Mouse (Mus musculus): ENCODE measurements at regions not wholly inside any gene's neighbourhood (a gene's known extent, or its start where the extent isn't known, plus 50 kb on each side); places are given as distances from the start of the nearest gene placed in this dataset.

DNA sequence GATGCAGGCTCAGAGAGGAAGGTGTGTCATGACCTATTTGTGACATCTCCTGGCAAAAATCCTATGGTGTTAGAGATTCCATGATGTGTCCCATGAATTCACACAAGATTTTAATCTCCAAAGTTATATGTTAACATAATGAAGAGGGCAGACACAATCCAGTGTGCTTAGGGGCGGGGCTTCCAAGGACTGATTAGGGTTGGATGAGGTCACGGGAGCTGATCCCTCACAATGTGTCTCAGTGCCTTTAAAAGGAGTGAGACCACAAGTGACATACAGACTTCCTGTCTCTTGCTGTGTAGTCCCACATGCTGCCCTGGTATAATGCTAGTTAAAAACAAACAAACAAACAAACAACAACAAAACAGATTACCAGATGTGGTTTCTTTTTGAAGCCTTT is 546.5 kb upstream of the Gm26657 start:
- H3K27me3 ChIP-seq, result no peaks in the 10 kb centered on the region
- H3K9ac ChIP-seq (replicated peaks), result no peak overlapping the region
- H3K36me3 ChIP-seq, result no peaks in the 10 kb centered on the region
- H3K27ac ChIP-seq, result no peak overlapping the region
- 61% methylated on average over 2 of the region's 2 CpGs for WGBS
- H3K4me1 ChIP-seq (replicated peaks), result no peaks in the 10 kb centered on the region
- no peak for ATAC-seq
- no peak overlapping the region for H3K4me2 ChIP-seq (replicated peaks)
- H3K4me3 ChIP-seq (replicated peaks), result no peak overlapping the region
- H3K9me3 ChIP-seq, result no peaks in the 10 kb centered on the region

DNA sequence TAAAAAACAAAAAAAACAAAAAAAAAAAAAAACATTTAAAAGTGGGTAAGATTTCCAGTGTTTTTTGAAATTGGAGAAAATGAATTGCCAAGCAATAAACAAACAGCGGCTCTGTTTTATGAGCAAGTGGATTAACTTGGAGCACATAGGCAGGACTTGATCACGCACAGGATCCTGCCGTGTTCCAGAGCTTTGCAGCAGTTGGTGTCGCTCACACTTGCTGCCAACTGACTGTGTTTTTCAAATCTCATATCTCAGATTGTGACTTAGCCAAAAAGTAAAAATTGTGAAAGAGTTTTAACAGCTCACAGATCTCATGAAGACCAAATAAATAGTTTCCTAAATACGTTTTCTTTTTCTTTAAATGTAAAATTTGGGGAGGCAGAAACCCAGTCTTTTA is 547.4 kb upstream of the Gm26657 start:
- Histone ChIP-seq H3K4me2 (replicated peaks) (no peak overlapping the region), H3K36me3 (no peaks in the 10 kb centered on the region), H3K9ac (replicated peaks) (no peak overlapping the region), H3K27ac (no peak overlapping the region), H3K4me3 (replicated peaks) (no peak overlapping the region), H3K9me3 (no peaks in the 10 kb centered on the region), H3K27me3 (no peaks in the 10 kb centered on the region), H3K4me1 (replicated peaks) (no peaks in the 10 kb centered on the region)
- WGBS, result 90% methylated on average over 5 of the region's 5 CpGs
- no peak for ATAC-seq

DNA sequence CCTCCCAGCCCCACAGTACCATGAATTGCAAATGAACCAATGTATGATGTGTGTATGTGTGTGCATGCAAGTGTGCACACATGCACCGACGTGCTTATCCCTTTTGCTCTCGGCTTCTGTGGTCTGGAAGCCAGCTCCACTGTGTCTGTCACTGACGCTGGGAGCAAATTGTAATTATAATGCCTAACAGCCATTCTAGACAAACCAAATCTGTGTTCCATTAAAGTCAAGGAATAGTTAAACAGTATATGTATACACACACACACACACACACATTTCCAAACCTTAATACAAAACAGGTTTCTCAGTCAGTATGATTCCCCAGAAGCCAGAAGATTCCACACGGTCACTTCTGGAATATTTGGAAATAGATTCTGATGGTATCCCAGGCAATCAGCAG is 560.3 kb upstream of the Gm26657 start:
- Histone ChIP-seq H3K9me3 (no peaks in the 10 kb centered on the region), H3K4me2 (replicated peaks) (no peak overlapping the region), H3K36me3 (no peaks in the 10 kb centered on the region), H3K27ac (no peak overlapping the region), H3K27me3 (no peaks in the 10 kb centered on the region), H3K9ac (replicated peaks) (no peak overlapping the region), H3K4me1 (replicated peaks) (peaks cover 10% of the 10 kb centered on the region), H3K4me3 (replicated peaks) (no peak overlapping the region)
- no peak for ATAC-seq
- WGBS, result 73% methylated on average over 5 of the region's 5 CpGs

DNA sequence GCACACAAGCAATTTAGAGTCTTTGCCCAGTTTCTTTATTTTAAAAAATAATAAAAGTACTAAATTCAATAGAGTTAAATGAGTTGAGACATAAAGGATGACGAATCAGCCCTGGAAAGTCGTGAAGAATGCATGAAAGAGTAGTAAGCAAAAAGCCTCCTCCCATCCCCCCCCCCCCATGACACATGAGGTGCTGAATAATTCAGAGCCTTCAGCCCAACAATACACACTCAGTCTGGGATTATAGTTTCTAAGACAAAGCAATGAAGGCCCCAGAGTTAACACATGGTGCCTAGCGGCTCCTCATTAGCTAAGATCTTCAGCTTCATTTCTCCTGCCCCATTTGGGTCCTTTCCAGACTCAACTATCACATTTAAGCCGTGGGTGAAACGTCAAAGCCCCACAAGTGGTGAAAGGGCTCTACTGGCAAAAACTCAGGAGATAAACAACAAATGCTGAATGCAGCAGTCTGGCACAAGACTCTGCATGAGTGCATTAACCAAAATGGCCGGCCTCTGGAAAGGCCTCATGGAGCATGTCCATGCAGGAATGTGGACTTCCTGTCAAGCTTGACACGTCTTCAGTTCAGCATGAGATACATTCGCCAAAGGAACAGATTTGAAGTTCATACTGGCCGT is 560.9 kb upstream of the Gm26657 start:
- Histone ChIP-seq H3K9ac (replicated peaks) (no peak overlapping the region), H3K27me3 (no peaks in the 10 kb centered on the region), H3K4me3 (replicated peaks) (no peak overlapping the region), H3K27ac (peak overlapping the region; percentile 25; the same call in 1 of the 2 replicates), H3K4me1 (replicated peaks) (peaks cover 10% of the 10 kb centered on the region), H3K9me3 (no peaks in the 10 kb centered on the region), H3K36me3 (no peaks in the 10 kb centered on the region), H3K4me2 (replicated peaks) (no peak overlapping the region)
- WGBS, result 47% methylated on average over 9 of the region's 9 CpGs
- peak; percentile 72 for ATAC-seq

DNA sequence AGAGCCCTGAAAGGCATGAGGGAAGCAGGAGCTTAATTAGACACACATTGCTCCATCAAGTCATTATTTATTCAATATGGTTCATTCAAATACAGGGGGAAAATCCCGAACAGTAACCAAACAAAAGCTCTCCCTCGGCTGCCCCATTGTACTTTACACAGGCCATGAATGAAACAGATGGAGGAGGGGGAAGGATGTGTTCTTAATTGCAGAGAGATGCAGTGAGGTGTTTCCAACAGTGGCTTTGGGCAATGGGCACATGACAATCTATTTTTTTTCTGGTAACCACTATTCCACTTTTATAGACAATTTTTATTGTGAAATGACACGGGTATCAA is 578.6 kb upstream of the Gm26657 start:
- no peak overlapping the region for H3K4me2 ChIP-seq (replicated peaks)
- H3K4me3 ChIP-seq (replicated peaks), result no peak overlapping the region
- H3K9me3 ChIP-seq, result no peaks in the 10 kb centered on the region
- peak overlapping the region; percentile 74 for H3K27ac ChIP-seq
- H3K36me3 ChIP-seq, result no peaks in the 10 kb centered on the region
- ATAC-seq, result peak; percentile 88
- H3K4me1 ChIP-seq (replicated peaks), result peaks cover 11% of the 10 kb centered on the region
- 37% methylated on average over 3 of the region's 3 CpGs for WGBS
- H3K9ac ChIP-seq (replicated peaks), result no peak overlapping the region
- no peaks in the 10 kb centered on the region for H3K27me3 ChIP-seq

DNA sequence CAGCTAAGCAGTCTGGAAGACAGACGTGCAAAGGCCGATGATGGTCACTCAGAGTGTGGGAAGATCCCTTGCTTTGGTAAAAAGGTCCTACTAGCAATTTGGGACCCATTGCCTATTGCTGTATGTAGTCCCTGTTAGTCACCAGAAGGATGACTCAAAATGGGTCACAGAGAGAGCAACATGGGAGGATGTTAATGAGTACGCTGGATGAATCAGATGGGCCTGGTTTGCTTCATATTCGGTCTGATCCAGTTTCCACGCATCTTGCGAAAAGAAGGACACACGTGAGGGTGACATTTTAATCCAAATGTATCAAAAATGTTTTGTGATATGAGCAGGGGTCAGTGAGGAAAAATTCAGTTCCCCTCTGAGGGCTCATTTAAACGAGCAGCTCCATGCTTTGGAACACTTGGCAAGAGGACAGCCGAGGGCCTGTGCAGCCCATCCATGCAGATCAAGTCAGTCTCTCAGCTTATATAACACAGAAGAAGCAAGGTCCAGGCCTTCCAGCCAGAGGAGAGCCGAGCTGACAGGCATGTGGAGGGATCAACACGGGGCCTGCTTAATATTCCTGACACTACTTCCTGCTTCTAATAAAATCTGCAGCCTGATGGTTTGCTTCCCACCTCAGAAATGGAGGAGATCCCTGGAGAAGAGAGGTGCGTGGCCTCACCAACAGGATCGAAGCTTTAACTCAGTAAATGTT is 579.2 kb upstream of the Gm26657 start:
- Histone ChIP-seq H3K36me3 (no peaks in the 10 kb centered on the region), H3K4me1 (replicated peaks) (peaks cover 11% of the 10 kb centered on the region), H3K4me3 (replicated peaks) (no peak overlapping the region), H3K27me3 (no peaks in the 10 kb centered on the region), H3K9ac (replicated peaks) (no peak overlapping the region), H3K4me2 (replicated peaks) (no peak overlapping the region), H3K9me3 (no peaks in the 10 kb centered on the region), H3K27ac (peak overlapping the region; percentile 74)
- ATAC-seq, result peak; percentile 93
- 52% methylated on average over 13 of the region's 13 CpGs for WGBS

DNA sequence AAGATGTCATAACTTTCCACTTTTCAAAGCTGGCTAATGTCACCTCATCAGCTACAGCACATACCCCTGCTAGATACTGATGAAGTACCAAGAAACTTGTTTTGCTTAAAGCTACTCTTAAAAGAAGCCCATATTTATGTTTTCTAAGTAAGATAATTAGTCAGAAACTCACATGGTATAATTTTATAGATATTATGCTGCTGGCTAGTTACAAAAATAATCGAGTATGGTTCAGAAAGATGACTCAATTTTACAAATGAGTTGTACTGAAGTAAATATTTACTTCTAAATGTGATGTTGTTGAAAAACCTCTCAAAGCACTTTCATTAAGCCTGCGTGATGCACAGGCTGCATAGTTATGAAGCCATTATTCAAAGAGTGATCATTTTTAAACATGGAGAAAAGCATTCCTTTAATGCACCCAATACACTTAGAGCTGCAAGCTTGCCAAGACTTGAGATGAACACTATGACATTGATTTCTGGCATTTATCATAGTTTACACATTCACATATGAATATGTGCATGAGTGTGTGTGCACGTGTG is 582.3 kb upstream of the Gm26657 start:
- Histone ChIP-seq H3K27ac (no peak overlapping the region), H3K4me1 (replicated peaks) (peaks cover 11% of the 10 kb centered on the region), H3K36me3 (no peaks in the 10 kb centered on the region), H3K4me3 (replicated peaks) (no peak overlapping the region), H3K9me3 (no peaks in the 10 kb centered on the region), H3K4me2 (replicated peaks) (no peak overlapping the region), H3K27me3 (no peaks in the 10 kb centered on the region), H3K9ac (replicated peaks) (no peak overlapping the region)
- WGBS, result 85% methylated on average over 3 of the region's 3 CpGs
- ATAC-seq, result no peak

DNA sequence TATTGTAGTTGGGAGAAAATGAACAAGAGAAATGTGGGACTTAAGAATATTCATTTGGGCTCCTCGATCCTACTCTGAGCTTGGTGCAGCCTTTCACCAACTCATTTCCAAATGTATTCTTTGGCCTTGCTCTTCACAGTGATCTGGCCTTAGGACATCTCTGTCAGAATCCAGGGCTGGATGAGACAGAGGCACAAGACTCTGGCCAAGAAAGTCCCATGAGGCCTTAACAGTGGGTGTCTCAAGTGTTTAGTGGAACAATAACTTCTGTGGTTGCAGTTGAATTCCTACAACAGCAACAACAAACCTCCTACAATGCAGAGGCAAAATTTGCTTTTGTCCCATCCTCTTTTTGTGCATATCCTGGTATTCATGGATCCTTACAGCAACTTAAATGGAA is 589.2 kb upstream of the Gm26657 start:
- Histone ChIP-seq H3K4me3 (replicated peaks) (no peak overlapping the region), H3K36me3 (no peaks in the 10 kb centered on the region), H3K4me1 (replicated peaks) (no peaks in the 10 kb centered on the region), H3K9me3 (no peaks in the 10 kb centered on the region), H3K27me3 (no peaks in the 10 kb centered on the region), H3K27ac (no peak overlapping the region), H3K9ac (replicated peaks) (no peak overlapping the region), H3K4me2 (replicated peaks) (no peak overlapping the region)
- no peak for ATAC-seq
- 85% methylated on average over 1 of the region's 1 CpGs for WGBS

DNA sequence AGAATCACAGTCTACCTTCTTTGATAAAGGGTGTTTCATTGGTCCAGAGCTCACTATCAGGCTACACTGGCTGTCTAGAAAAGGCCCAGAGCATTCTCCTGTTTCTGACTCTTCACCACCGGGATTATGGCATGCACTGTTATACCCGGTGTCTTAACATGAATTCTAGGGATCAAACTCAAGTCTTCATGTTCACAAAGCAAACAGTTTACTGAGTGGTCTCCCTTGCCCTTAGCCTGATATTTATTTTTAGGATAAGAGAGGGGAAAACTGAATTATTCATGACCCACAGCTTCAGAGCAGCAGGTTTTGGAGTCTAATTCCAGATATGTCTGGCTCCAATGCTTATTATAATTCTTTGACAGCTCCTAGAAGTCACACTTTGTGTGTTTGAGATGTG is 596.0 kb upstream of the Gm26657 start:
- Histone ChIP-seq H3K4me3 (replicated peaks) (no peak overlapping the region), H3K4me1 (replicated peaks) (no peaks in the 10 kb centered on the region; the same call in 1 of the 2 replicates), H3K27me3 (no peaks in the 10 kb centered on the region), H3K36me3 (no peaks in the 10 kb centered on the region), H3K27ac (no peak overlapping the region), H3K4me2 (replicated peaks) (no peak overlapping the region), H3K9me3 (no peaks in the 10 kb centered on the region), H3K9ac (replicated peaks) (no peak overlapping the region)
- 0 out of 2 replicates have a peak, but pooled peaks have one; percentile 56 for ATAC-seq
- 60% methylated on average over 2 of the region's 2 CpGs for WGBS

DNA sequence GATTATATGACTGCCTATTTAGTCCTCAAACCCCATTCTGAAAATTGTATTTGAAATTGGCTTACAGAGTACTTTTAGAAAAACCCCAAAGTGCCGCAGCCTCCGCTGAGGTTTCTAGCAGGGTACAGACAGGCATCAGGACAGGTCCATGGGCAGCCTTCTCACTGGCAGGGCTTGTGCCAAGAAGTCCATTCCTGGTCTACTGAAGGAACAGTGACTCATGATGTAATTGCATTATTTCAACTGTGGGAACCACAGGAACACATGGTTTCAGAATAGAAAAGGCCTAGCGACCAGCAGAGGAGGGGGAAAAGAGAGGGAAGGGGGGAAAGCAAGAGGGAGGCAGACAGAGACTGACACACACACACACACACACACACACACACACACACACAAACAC is 603.0 kb upstream of the Gm26657 start:
- no peaks in the 10 kb centered on the region for H3K27me3 ChIP-seq
- no peak overlapping the region for H3K4me3 ChIP-seq (replicated peaks)
- no peaks in the 10 kb centered on the region for H3K36me3 ChIP-seq
- H3K4me1 ChIP-seq (replicated peaks), result no peaks in the 10 kb centered on the region
- ATAC-seq, result no peak
- H3K9ac ChIP-seq (replicated peaks), result no peak overlapping the region
- H3K4me2 ChIP-seq (replicated peaks), result no peak overlapping the region
- H3K9me3 ChIP-seq, result no peaks in the 10 kb centered on the region
- 94% methylated on average over 3 of the region's 3 CpGs for WGBS
- H3K27ac ChIP-seq, result no peak overlapping the region

DNA sequence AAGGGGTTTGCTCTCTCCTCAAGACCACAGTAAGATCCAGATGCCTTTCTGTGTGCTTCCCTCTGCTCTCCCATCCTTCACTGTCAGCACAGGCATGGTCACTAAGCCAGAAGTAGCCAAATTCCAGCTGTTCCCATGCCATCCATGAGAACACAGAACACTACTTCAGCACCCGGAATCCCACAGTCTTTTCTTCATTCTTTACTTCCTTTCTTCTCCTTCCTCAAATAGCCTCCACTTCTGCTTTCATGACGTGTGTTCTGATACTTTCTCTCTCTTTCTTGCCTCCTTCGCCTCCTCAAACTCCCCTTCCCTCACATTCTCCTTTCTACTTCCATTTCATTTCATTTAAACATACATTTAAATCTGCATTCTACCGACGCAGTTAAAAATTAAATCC is 602.1 kb upstream of the Klf4 start:
- H3K4me1 ChIP-seq (replicated peaks), result no peaks in the 10 kb centered on the region
- H3K4me3 ChIP-seq (replicated peaks), result no peak overlapping the region
- H3K36me3 ChIP-seq, result no peaks in the 10 kb centered on the region
- H3K27me3 ChIP-seq, result no peaks in the 10 kb centered on the region
- WGBS, result 91% methylated on average over 5 of the region's 5 CpGs
- ATAC-seq, result no peak
- H3K27ac ChIP-seq, result no peak overlapping the region
- H3K4me2 ChIP-seq (replicated peaks), result no peak overlapping the region
- no peak overlapping the region for H3K9ac ChIP-seq (replicated peaks)
- H3K9me3 ChIP-seq, result no peaks in the 10 kb centered on the region

DNA sequence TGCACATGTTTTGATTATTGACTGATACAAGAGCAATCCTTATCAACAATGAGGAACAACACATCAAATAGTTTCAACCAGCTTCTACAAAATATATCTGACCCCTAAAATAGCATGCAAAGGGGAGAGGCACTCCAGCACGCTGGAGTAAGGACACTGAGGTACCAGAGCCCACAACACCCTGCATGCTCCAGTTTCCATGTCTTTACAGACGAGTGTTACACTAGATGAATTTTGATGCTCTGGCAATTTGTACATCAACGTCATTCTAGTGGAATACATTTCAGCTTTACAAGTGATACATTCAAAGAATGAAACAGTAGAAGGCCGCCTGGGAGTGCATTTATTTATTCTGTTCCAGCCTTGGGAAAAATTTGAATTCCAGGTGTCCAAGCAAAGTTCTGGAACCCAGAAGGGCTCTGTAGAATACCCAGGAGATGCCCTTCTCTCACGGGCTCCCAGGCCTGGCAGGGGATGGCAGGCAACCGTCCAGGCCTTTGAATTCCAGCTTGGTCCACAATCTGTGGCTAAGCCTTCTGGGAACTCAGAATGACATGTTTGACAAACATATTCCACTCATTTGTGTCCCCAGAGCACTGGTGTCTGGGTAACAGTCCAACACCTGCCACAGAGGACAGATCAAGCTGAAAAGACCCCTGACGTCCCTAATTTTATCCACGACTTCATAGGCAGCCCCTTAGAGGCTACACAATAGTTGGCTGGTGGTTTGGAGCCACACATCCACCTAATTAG is 595.6 kb upstream of the Klf4 start:
- 58% methylated on average over 8 of the region's 8 CpGs for WGBS
- H3K9me3 ChIP-seq, result no peaks in the 10 kb centered on the region
- no peak overlapping the region for H3K4me2 ChIP-seq (replicated peaks)
- no peaks in the 10 kb centered on the region for H3K27me3 ChIP-seq
- peaks cover 7% of the 10 kb centered on the region; the same call in 1 of the 2 replicates for H3K4me1 ChIP-seq (replicated peaks)
- no peaks in the 10 kb centered on the region for H3K36me3 ChIP-seq
- peak; percentile 72 for ATAC-seq
- no peak overlapping the region for H3K4me3 ChIP-seq (replicated peaks)
- H3K27ac ChIP-seq, result no peak overlapping the region
- no peak overlapping the region for H3K9ac ChIP-seq (replicated peaks)

All from midbrain, embryonic 13.5 days (tissue).